Mouse (Mus musculus): Measurements from ENCODE around the gene Hoxc5. TPM values are rescaled to one million over a fixed set of nuclear protein-coding genes. Genes with fewer than 3 reads are reported as not detected.

Gene Hoxc5
- total RNA-seq, 4 experiments from 2014 or later = not detected

- DNase-seq (ENCODE audit: low spot score in 2 of 2) = no peak
Observed at GRCm38 (mm10) chr15:102967511-102968397, 511 bp downstream of the Hoxc5 start.

DNA sequence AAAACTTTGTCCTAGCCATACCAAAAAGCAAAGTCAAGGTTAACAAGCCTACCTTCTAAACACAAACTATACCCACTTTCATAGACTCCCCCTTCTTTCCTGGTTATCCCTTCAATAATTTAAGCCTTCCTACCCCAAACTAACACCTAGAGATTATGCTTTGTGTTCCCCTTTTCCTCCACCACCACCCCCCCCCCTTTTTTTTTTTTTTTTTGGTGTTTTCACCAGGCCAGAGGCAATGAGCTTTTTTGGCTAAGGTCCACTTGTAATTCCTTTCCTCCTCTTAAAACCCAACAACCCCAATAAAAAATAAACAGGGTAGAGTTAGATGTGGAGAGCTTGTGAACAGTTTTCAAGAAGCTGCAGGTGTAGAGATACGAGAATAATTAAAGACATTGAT, 2.1 kb downstream of the Hoxc5 start:
- no peak for DNase-seq (ENCODE audit: low spot score in 2 of 2)

DNA sequence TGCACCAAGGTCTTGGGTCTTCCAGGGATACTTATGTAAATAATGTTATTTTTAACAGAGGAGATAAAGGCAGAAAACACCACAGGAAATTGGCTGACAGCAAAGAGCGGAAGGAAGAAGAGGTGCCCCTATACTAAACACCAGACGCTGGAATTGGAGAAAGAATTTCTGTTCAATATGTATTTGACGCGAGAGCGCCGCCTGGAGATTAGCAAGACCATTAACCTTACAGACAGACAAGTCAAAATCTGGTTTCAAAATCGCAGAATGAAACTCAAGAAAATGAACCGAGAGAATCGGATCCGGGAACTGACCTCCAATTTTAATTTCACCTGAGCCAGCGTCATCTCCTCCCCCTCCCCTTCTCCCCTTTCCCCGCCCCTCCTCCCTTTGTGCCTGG, 3.5 kb downstream of the Hoxc5 start:
- no peak for DNase-seq (ENCODE audit: low spot score in 2 of 2)

GRCm38 (mm10) chr15:102972254-102972653, 5.0 kb downstream of the Hoxc5 start:
- DNase-seq (ENCODE audit: low spot score in 2 of 2) = no peak

- DNase-seq (ENCODE audit: low spot score in 2 of 2) = no peak
Observed at GRCm38 (mm10) chr15:102972753-102973152, 5.5 kb downstream of the Hoxc5 start.

DNA sequence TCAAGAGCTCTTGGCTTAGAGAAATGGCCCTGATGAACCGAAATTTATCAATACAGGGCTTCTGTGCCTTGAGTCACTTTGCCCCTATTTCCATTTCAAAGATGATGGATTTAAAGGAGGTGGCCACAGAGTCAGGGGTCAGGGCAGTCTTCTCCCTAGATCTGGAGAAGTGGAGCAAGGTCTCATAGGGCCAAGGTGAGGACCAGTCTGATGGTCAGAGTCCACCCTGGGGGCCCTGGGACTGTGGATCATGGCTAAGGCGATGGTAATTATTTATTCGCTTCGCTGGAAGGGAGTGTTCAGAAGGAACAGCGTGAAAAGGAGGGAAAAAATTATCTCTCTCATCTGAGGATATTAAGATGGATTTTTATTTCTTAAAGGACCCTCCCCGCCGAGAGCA, 7.8 kb downstream of the Hoxc5 start:
- DNase-seq (ENCODE audit: low spot score in 2 of 2) = no peak

- no peak for DNase-seq (ENCODE audit: low spot score in 2 of 2)
Observed at GRCm38 (mm10) chr15:102975688-102976111, 8.5 kb downstream of the Hoxc5 start.

GRCm38 (mm10) chr15:102976171-102976570, 8.9 kb downstream of the Hoxc5 start, which contains the start of gene Hoxc9:
TSS of gene Hoxc9 (plus strand) at chr15:102976439.
- no peak for DNase-seq (ENCODE audit: low spot score in 2 of 2)

DNA sequence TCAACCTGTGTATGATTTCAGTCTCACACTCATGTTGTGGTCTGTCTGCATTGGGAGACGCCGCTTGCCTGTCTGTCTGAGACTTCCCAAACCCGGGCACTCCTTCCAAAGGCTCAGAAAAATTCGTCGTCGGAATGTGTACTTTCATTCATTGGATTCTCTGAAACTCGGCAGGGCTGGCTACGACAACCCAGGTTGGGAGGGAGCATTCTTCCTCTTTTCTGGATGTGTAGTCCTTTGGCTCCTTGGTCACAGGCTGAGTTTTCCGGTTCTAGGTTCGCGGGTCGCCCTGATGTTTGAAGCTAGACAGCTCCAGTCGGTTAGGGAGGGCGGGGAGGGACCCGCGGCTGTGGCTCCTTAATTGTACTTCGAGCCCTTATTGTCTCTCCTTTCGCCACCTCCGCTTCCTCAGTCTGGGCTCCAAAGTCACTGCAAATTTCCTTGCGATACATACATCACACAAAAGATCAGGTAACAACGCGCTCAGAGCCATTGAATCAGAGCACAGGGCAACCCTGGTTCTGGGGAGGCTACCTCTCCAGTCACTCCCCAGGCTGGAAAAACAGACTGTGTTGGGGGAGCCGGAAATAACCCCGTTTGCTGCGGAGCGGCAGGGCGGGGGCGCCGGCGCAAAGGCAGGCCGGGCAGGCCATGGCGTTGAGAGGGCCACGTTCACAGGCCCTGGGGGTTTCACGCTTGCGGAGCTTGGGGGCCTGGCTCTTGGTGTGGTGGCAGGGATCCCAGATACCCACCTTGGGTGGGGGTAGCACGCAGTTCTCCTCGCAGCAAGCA, 9.6 kb downstream of the Hoxc5 start:
- DNase-seq (ENCODE audit: low spot score in 2 of 2) = no peak

GRCm38 (mm10) chr15:102977423-102977974, 10.3 kb downstream of the Hoxc5 start:
- no peak for DNase-seq (ENCODE audit: low spot score in 2 of 2)

- DNase-seq (ENCODE audit: low spot score in 2 of 2) = no peak
Observed at GRCm38 (mm10) chr15:102978615-102979515, 11.6 kb downstream of the Hoxc5 start.

DNA sequence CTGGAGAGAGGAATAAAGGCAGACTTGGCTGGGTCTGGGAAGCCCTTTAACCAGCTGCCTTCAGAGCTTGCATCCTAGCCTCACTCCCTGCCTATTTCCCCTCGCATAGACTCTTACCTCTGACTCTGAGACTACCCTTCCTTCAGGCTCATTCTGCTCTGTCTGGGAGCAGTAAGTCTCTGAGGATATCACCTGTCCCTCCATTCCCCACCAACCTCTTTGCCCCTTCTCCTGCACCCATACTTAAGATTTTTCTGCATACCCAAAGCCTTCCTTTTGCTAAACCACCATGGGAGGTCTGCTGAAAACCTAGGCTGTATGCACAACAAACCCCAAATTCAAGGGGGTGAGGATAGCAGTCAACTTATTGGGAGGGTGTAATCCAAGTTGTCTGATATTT, 12.7 kb downstream of the Hoxc5 start:
- DNase-seq (ENCODE audit: low spot score in 2 of 2) = no peak

DNA sequence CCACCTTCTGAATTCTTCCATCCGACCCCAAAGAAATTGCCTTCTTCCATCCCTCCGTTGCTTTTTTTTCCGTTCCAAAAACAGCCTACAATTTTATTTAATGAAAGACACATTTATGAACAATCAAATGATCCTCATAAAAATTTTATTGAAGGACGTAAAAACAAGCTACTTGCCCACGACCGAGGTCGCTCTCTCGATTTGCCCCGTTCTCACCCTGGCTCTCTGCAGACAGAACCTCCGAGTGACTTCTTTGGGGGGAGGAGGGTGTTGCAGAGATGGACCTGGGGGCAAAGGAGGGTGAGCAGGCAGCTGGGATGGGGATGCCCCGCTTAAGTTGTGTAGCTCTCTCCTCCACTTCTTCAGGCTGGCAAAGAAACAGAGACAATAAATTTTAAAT, 13.1 kb downstream of the Hoxc5 start:
- no peak for DNase-seq (ENCODE audit: low spot score in 2 of 2)

DNA sequence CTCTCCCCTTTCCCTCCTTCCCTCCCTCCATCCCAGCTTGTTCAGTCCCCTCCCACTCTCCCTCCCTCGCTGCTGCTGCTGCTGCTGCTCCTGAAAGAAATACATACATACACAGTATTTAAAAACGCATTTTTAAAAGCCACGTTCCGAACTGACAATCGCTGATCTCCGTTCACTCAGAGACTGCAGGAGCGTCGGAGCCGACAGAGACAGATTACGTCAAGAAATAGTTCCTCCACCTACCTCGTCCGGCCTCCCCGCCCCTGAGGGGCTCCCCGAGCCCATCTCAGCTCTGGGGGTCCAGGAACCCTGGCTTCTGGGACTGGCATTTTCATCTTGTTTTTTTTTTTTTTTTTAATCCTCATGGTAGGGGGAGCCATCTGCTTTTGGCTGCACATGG, 13.7 kb downstream of the Hoxc5 start:
- DNase-seq (ENCODE audit: low spot score in 2 of 2) = no peak

DNA sequence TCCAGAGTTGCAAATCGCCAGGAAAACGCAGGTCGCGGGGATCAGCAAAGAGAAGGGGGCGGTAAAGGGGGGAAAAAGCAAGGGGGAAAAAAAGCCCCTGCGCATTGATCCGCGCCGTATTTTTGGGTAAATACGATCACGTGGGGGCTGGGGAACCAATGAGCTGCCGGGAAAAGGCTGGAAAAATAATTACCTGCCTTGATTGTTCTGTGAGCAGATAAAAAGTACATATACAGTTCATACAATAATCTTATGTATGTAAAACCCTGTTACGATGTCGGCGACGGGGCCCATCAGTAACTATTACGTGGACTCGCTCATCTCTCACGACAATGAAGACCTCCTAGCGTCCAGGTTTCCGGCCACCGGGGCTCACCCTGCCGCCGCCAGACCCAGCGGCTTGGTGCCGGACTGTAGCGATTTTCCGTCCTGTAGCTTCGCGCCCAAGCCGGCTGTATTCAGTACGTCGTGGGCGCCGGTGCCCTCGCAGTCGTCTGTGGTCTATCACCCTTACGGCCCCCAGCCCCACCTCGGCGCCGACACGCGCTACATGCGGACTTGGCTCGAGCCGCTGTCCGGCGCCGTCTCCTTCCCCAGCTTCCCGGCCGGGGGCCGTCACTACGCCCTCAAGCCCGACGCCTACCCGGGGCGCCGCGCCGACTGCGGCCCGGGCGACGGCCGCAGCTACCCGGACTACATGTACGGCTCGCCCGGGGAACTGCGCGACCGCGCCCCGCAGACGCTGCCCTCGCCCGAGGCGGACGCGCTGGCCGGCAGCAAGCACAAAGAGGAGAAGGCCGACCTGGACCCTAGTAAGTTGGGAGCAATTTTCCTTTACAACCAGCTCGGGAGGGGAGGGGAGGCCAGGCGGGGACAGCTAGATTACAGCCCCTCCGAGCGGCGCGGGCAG, 14.4 kb downstream of the Hoxc5 start:
- DNase-seq (ENCODE audit: low spot score in 2 of 2) = no peak

GRCm38 (mm10) chr15:102983716-102984115, 16.5 kb downstream of the Hoxc5 start:
- DNase-seq (ENCODE audit: low spot score in 2 of 2) = no peak

DNA sequence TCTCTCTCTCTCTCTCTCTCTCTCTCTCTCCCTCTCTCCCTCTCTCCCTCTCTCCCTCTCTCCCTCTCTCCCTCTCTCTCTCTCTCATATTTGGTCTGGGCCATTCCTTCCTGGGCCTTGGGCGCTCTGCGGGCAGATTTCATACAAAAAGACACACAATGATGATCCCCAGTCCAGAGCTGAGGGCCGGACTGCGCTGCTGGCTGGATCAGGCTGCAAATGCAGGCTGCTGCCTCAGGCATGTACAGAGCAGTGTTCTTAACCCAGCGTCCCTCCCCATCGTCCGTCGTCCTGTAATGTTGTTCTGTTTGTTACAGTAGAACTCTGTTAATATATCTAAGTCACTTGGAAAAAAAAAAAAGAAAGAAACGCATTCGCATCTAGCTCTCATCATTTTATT, 17.3 kb downstream of the Hoxc5 start:
- DNase-seq (ENCODE audit: low spot score in 2 of 2) = no peak

DNA sequence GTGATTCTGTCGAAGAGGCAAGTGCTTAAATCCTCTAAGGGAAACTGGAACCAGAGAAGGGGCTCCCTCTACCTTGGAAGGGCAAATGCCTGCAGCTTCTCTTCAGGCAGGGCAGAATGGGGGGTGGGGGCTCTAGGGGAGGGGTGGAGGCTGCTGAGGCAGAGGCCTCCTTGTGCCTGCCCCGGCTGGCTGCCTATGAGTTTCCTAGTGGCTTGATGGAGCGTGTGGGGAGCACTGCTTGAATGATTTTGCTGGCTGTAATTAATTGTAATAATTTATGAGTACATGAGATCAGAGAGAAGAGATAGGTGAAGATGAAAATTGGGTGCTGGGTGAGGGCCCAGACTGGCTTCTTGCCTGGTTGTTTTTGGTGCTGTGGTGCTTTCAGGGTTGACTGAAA, 17.7 kb downstream of the Hoxc5 start:
- DNase-seq (ENCODE audit: low spot score in 2 of 2) = no peak

- peak; percentile 46 to 90 for DNase-seq (ENCODE audit: low spot score in 2 of 2)
Observed at GRCm38 (mm10) chr15:102987124-102987833, 20.0 kb downstream of the Hoxc5 start.
